Mouse (Mus musculus): ENCODE results near the gene Fcgr2b.
"Not testable (repeated sequence)": the region's sequence is repeated elsewhere in the genome, so short reads cannot be mapped to it uniquely, and the experiment has no call there.

The Fcgr2b gene

DNA sequence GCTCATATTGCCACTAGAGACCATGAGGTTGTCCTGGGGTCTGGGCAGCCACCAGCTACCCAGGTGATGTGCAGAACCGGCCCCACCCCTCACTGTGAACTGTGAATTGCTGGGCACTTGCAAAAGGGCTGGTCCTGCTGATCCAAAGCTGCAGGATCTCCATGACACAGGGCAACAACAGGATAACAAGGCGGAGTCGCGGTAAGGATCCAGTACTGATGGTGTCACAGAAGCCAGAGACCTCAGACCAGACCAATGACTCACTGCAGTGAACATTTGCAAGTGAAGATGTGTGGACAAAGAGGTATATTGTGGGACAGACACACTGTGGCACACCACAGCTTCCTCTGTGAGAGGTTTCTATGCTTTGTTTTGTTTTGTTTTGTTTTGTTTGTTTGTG lies 2.3 kb upstream of the Fcgr2b start:
- DNase-seq (ENCODE audit: low read depth in 1 of 2, low spot score in 2 of 2): peak in 1 of 2 experiments; percentile 33

DNA sequence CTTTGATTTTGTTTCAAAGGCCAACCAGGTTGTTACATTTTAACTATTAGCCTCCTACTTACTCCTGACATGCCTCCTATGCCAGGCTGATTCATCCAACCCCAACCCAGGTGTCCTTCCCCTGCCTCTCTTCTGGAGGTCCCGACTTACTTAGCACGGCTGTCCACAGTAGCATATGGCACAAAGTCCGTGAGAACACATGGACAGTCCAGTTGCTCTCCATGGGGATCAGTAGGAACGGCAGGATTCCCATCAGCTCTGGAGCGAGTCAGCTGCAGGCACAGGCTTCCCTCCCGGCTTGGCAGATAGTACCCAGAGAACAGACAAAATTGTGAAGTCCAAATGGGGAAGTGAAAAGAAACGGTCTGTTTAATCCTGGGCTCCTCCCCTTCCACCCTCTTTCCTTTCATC lies 591 bp downstream of the Fcgr2b start:
- peak; percentile 35 to 45 for DNase-seq (ENCODE audit: low read depth in 1 of 2, low spot score in 2 of 2)

DNA sequence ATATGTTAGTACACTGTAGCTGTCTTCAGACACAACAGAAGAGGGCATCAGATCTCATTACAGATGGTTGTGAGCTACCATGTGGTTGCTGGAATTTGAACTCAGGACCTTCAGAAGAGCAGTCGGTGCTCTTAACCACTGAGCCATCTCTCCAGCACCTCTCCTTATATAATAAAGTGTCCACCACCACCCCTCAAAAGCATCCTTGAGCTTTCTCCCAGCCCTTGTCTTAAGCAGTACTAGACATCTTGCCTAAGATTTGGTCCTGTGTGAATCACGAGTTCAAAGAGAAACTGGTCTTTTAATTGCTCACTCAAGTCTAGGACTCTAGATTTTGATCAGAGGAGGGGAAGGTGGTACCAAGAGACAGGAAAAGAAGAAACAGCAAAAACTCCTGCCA lies 997 bp downstream of the Fcgr2b start:
- not testable (repeated sequence) for DNase-seq (ENCODE audit: low read depth in 1 of 2, low spot score in 2 of 2)

DNA sequence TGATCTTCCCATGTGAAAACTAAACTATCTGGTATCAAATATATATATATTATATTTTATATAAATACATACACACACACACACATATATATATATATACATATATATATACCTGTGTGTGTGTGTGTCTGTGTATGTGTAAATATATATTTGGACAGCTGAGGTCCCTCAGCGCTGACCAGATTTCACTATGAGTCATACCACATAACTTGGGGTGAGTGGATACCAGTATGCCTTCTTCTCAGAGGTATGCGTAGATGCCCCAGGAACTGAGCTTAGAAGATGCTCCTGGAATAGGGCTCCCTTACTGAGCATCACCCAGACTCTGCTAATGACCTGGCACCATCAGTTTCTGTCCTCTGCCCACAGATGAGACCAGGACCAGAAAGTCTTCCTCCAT lies 1.6 kb downstream of the Fcgr2b start:
- DNase-seq (ENCODE audit: low read depth in 1 of 2, low spot score in 2 of 2): no peak

DNA sequence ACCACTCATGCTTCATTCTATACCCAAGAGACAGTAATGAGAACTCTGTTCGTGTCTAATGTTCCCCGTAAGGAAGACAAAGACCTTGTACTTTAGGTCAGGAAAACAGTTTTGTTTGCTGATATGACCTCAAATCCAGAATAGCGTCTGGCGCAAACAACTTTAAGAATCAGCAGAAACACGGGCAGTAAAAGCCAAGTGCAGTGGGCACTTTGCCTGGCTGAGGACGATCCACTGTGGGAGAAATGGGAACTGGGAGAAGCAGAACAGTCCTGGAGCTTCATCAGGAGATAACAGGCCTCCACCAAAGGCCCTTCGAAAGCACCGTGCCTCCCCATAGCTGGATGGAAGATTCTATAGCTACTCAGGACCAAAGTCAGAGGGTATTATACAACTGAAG lies 2.2 kb downstream of the Fcgr2b start:
- no peak for DNase-seq (ENCODE audit: low read depth in 1 of 2, low spot score in 2 of 2)

DNA sequence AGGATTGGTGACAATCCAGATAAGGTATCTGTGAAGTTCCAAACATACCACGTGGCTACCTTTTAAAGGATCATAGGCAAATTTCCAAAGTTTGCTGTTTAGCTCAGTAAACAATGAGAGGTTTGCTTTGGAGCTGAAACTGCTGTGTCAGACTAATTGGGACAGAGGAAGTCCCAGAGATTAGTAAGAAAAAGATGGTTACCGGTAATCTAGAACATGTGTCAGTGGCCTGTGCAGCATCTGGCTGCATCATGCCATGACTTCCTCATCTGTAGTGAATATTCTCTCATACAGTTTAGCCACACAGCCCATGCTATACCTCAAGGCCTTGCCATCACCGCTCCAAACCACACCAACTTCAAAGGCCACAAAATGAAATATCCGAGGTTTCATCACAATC lies 3.4 kb downstream of the Fcgr2b start:
- DNase-seq (ENCODE audit: low read depth in 1 of 2, low spot score in 2 of 2): no peak

DNA sequence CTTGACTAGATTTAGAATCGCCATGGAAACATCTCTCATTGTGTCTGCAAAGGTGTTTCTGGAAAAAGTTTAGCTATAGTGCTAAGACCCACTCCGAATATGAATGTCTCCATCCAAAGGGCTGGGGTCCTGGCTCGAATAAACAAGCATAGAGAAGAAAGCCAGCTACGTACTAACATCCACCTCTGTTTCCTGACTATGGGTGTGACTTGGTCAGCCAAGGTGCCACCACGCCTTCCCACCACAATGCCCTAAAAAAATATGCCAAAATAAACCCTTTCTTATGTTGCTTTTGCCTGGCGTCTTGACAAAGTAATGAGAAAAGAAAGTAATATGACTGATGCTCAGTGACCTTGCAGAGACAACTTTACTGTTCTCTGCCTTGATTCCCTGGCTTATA lies 3.9 kb downstream of the Fcgr2b start:
- no peak for DNase-seq (ENCODE audit: low read depth in 1 of 2, low spot score in 2 of 2)

DNA sequence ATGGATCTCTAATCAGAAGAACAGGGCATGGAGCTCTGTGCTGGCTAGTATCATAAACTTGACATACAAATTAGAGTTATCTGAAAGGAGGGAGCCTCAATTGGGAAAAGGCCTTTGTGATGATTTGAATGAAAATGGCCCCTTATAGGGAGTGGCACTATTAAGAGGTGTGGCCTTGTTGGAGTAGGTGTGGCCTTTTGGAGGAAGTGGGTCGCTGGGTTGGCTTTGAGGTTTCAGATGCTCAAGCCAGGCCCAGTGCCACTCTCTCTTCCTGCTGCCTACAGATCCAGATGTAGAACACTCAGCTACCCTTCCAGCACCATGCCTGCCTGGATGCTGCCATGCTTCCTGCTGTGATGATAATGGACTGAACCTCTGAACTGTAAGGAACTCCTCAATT lies 7.8 kb downstream of the Fcgr2b start:
- DNase-seq (ENCODE audit: low read depth in 1 of 2, low spot score in 2 of 2): no peak

DNA sequence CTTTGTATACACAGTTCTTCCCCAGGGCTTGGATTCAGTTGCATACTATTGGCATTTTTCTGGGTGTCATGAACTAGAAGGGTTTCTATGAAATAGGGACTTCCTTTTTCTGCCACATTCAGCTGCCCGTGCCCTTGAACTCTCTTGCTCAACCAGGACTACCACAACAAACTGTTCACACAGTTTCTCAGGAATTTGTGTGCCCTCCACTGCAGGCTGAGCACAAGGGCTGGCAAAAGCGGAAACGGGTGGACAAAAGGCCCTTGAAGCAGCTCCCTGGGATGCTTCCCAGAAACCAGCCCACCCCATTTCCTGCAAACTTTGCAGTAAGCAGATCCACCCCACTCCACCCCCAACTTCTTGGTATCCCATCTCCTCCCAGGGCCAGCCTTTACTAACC lies 8.8 kb downstream of the Fcgr2b start:
- DNase-seq (ENCODE audit: low read depth in 1 of 2, low spot score in 2 of 2): peak in 1 of 2 experiments; percentile 30

DNA sequence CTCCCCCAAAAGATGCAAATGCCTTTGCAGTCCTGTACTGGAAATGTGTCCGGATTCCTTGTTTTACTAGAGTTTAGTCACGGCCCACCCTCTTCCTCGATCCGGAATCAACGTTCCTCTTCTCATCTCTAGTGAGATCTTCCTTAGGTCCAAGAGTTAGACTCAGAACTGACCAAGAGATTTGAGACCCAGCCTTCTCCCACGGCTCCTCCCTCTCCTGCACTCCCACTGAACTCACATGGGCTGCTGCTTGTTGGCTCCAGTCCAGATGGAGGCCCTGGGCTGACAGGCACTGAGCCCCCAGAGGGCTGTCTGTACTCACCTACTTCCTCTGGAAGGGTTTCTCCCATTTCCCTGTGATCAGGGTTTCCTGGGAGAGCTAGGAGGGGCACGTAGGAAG lies 13.3 kb downstream of the Fcgr2b start:
- no peak for DNase-seq (ENCODE audit: low read depth in 1 of 2, low spot score in 2 of 2)

DNA sequence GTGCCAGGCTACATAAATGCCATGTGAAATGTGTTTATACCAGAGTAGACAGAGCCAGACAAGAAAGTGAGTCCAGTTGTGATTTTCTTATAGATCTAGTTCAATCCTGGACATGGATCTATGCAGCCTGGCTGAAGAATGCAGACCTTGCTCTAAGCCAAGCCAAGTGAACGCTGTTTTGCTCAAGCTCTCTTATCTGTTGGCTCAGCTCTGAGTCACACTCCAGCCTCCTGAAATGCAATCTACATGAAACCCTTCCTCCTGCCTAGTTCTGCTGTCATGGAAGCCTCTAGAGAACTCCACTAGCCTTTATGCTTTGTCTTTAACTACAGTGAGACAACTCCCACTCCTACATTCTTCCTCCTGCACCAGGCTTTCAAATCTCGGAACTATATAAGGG lies 14.0 kb downstream of the Fcgr2b start:
- DNase-seq (ENCODE audit: low read depth in 1 of 2, low spot score in 2 of 2): no peak

DNA sequence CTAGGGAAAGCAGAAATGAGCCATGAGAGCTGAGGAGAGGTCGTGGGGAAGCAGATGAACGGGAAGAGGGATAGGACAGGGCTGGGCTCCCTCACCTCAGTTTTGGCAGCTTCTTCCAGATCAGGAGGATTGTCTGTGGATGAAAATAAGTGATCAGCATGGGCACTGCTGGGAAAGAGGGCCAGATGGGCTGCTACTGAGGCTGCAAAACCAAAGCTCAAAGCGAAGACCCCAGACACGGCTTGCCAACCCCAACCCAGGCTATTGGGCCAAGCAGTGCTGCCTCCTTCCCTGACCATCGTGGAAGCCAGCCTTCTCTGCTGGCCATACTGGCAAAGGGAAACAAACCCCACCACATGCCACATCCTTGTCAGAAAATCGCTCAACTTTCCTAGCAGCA lies 15.2 kb downstream of the Fcgr2b start:
- no peak for DNase-seq (ENCODE audit: low read depth in 1 of 2, low spot score in 2 of 2)

DNA sequence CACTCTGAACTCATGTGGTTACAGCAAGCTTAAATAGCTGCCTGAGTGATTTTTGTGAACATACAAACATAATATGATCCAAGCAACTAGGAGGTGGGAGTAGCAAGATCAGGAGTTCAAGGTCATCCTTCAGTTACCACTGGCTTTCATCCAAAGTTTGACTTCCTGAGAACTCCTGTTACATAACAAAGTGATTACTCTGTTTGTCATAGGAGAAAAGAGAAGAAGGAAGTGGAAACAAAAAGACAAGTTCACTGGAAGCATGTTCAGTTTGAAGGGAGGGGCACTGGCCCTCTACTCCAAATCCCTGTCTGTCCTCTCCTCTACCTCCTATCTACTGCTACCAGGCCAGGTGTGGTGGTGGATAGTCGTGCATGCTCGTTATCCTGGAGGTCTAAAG lies 16.6 kb downstream of the Fcgr2b start:
- DNase-seq (ENCODE audit: low read depth in 1 of 2, low spot score in 2 of 2): no peak

DNA sequence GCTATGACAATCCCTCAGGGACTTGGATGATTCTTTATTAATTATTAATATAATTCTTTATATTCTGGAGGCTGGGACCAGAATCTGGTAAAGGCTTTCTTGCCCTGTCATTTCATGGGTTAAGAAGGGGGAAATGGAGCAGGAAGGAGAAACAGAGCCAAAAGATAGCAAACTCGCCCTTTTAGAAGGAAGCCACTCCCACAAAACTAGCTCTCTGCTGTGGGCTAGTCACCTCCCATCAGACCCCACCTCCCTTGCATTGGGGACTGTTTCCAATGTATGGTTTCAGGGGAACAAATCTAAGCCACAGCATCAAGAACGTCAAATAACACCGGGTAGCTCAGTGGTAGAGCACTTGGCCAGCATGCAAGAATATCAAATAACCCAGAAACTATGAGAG lies 18.1 kb downstream of the Fcgr2b start:
- DNase-seq (ENCODE audit: low read depth in 1 of 2, low spot score in 2 of 2): no peak

DNA sequence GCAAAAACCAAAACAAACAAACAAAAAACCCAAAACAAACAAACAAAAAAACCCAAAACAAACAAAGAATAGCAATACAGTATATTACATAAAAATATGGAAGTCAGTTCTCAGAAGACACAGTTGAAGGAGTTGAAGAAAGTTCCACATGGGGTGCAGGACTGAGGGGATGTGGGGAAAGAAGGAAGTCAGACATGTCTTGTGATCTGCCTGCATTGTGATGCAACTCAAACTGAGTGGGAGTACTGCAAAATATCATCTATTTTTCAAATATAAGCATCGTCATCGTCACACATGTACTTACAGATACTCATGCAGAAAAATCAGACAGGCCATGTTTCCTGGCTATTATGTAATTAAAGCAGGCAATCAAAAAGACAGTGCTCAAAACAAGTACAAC lies 23.2 kb downstream of the Fcgr2b start:
- peak in 1 of 2 experiments; percentile 29 for DNase-seq (ENCODE audit: low read depth in 1 of 2, low spot score in 2 of 2)

DNA sequence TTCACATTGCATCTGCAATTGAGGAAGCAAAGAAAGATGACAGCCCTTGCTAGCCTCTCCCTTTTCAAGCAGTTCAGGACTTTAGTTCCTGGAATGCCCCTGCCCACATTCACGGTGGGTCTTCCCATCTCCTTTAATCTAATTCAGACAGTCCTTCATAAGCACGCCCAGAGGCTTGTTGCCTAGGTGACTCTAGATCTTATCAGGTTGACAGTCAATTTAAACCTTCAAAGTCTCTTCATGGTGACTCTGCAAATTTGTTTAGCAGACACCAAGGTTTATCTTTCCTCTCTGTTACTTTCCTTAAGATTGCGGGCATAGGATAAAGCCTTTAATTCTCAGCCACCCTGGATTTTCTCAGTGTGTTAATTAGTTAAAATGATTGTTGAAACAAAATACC lies 25.6 kb downstream of the Fcgr2b start:
- no peak for DNase-seq (ENCODE audit: low read depth in 1 of 2, low spot score in 2 of 2)

DNA sequence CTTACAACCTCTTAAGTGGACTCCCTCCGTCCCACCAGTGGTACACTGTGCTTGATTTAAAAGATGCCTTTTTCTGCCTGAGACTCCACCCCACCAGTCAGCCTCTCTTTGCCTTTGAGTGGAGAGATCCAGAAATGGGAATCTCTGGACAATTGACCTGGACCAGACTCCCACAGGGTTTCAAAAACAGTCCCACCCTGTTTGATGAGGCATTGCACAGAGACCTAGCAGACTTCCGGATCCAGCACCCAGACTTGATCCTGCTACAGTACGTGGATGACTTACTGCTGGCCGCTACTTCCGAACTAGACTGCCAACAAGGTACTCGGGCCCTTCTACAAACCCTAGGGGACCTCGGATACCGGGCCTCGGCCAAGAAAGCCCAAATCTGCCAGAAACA lies 31.4 kb downstream of the Fcgr2b start:
- not testable (repeated sequence) for DNase-seq (ENCODE audit: low read depth in 1 of 2, low spot score in 2 of 2)

DNA sequence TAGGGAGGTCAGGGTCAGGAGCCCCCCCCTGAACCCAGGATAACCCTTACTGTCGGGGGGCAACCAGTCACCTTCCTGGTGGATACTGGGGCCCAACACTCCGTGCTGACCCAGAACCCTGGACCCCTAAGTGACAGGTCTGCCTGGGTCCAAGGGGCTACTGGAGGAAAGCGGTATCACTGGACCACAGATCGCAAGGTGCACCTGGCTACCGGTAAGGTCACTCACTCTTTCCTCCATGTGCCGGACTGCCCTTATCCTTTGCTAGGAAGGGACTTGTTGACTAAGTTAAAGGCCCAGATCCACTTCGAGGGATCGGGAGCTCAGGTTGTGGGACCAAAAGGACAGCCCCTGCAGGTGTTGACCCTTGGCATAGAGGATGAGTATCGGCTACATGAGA lies 32.2 kb downstream of the Fcgr2b start:
- DNase-seq (ENCODE audit: low read depth in 1 of 2, low spot score in 2 of 2): not testable (repeated sequence)

DNA sequence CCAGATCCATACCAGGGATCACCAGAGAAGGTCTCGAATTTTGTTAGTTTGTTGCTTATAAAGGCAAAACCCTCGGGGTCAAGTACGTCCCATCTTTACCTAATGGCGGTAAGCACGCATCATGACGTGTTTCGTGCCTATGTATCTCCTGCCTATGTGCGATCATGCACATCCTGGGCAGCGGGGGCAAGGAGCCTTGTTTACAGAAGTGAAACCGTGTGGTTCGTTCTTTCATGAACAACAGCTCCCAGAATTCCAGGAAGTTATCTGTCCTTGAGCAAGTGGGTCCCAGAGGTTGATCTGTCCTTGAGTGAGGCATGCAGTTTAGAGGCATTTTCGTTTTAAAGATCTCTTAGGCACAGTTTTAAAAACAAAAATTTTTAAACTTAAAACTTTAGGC lies 37.1 kb downstream of the Fcgr2b start:
- DNase-seq (ENCODE audit: low read depth in 1 of 2, low spot score in 2 of 2): peak; percentile 45 to 54

DNA sequence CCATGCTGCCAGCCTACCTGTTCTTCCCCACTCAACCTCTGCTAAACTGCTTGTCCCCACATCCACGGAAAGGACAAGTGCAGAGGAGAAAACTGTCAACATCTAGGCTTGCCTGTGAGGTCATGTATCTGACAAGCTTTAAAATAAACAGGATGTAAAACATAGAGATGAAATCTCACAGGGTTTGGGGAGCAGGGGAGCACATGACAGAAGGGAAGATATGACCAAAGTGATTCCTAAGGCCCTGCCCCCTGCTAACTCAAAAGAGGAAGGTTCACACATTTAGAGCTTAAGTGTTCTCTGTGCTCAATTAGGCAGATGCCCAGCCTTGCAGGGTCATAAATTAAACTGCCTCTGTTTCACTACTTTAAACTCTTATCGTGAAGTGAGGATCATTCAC lies 42.0 kb downstream of the Fcgr2b start:
- DNase-seq (ENCODE audit: low read depth in 1 of 2, low spot score in 2 of 2): no peak

DNA sequence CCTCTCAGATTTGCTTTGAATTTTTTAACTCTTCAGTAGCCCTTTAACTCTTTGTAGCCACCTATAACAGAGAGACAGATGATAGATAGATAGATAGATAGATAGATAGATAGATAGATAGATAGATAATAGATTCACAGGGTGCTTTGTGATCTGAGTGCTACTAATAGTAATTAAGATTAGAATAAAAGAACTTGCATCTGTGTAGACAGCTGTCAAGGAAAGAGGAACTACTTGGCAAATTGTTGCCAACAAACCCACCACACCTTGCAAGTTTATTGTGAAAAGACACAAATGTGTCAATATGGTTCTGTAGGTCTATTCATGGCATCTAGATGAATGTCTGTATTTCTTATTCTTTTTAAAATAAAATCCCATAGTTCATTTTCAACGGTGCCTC lies 42.4 kb downstream of the Fcgr2b start:
- DNase-seq (ENCODE audit: low read depth in 1 of 2, low spot score in 2 of 2): no peak

DNA sequence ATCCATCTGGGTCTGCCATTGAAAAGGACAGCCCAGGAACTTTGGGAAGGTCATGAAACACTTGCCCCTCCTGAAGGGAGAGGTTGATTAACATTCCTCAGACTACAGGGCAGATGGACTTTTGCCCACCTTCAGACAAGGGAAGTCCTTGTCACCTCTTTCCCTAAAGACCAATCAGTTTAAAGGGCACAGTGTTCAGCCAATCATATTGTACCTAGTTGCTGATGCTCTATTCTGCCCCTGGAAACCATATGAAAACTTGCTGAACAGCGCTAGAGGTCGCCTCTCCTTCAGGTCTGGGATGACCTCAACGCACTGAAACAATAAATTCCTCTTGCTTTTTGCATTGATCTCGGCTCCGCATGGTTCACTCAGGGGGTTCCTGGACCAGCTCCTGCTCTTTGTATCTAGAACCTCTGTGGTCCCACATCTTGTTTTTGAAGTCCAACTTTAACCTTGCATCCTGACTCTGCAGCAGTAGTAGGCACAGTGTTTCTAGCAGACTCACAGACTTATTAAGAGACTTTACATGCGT lies 42.9 kb downstream of the Fcgr2b start:
- DNase-seq (ENCODE audit: low read depth in 1 of 2, low spot score in 2 of 2): no peak

DNA sequence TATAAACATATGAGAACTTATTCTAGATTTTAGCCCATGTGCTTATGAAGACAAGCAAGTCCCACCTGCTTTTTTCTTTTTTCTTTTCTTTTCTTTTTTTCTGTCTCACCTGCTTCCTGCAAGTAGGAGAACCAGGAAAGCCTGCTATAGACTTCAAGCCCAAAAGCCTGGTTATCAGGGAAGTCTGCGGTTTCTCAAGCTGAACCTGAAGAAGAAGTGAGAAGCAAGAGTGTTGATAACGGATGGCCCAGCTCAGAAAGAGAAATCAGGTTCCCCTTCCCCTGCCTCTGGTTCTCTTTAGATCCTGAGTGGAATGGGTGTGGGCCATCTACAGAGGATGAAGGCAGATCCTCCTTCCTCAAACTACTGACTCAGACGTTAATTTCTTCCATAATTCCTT lies 44.3 kb downstream of the Fcgr2b start:
- no peak for DNase-seq (ENCODE audit: low read depth in 1 of 2, low spot score in 2 of 2)

DNA sequence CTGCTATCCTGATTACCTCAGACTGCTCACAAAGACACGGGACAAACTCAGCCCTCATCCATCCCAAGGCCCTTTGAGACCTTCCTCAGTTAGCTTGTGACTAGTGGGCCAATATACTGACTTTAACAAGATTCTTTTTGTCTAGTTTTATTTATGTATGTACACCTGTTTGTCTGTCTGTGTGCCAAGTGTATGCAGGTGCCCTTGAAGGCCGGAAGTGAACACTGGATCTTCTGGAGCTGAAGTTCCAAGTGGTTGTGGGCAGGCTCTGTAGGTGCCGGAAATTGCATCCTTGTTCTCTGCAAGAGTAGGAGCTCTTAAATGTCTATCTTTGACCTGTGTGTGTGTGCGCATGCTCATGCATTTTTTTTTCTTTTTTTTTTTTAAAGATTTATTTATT lies 47.1 kb downstream of the Fcgr2b start:
- DNase-seq (ENCODE audit: low read depth in 1 of 2, low spot score in 2 of 2): no peak

Measured in monocyte, adult 2 months (primary cell).